In the genomic region with DNA sequence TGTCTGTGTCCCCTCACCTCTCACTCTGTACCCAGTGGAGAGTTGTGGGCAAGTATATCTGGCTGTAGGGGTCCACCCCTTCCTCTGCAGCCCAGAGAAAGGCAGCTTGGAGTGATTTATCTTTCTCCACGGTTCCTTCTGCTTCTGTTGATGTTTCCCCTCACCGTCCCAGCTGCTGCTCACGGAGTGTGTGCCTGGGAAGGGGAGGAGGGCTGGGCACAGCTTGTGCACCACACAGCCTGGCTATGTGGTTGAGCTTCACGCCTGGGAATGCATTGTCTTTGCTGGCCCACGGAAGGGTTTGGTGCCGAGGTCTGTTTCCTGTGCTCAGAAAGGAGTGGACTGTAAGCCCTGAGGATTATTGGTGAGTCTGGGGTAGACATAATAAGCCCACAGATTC, we compare ENCODE assay signal across 26 mouse cellular contexts. TPM values are rescaled to one million over a fixed set of nuclear protein-coding genes. Genes with fewer than 3 reads are reported as not detected.
DNase-seq lines count a peak whose midpoint lies in the region; ATAC-seq and TF ChIP-seq lines count a peak whose summit lies in the region.
"Had no signal": no experiment of that assay in that cellular context is flagged by ENCODE, and none has a peak within 500 bp of the region (broad histone marks: within the 10 kb centered on the region; RNA-seq: fewer than 3 reads in every experiment).

No protein-coding gene starts in this region.

- H3K36me3 ChIP-seq in heart, embryonic 10.5 days, result peaks cover 71% of the 10 kb centered on the region
- H3K36me3 ChIP-seq in kidney, postnatal 0 days (ENCODE audit: insufficient read depth, low read length), result no peaks in the 10 kb centered on the region
- H3K36me3 ChIP-seq: embryonic facial prominence, embryonic 15.5 days; hindbrain, embryonic 13.5 days; midbrain, embryonic 12.5 days had no signal

- peaks cover 31% of the 10 kb centered on the region for H3K4me1 ChIP-seq in heart, embryonic 10.5 days
- no peaks in the 10 kb centered on the region for H3K4me1 ChIP-seq in kidney, postnatal 0 days (replicated peaks; ENCODE audit: insufficient read depth, low read length)
- H3K4me1 ChIP-seq: midbrain, embryonic 12.5 days had no signal

- no peak overlapping the region for H3K9ac ChIP-seq in kidney, postnatal 0 days (ENCODE audit: low read depth, low read length)
- H3K9ac ChIP-seq: embryonic facial prominence, embryonic 15.5 days; hindbrain, embryonic 13.5 days; midbrain, embryonic 12.5 days had no signal

- H3K27me3 ChIP-seq in heart, embryonic 10.5 days (ENCODE audit: insufficient read depth, poor library complexity, severe bottlenecking), result no peaks in the 10 kb centered on the region
- H3K27me3 ChIP-seq in kidney, postnatal 0 days (ENCODE audit: insufficient read depth, low read length), result no peaks in the 10 kb centered on the region
- H3K27me3 ChIP-seq: embryonic facial prominence, embryonic 15.5 days; hindbrain, embryonic 13.5 days; midbrain, embryonic 12.5 days had no signal

- no peak; the same call in 1 of the 2 replicates for ATAC-seq in kidney, postnatal 0 days (replicated peaks; ENCODE audit: low FRiP score, low read depth)
- 0 out of 2 replicates have a peak, but pooled peaks have one; percentile 20 for ATAC-seq in granulocyte monocyte progenitor cell, adult 5-6 weeks (replicated peaks; ENCODE audit: poor library complexity, severe bottlenecking)
- ATAC-seq: CD4-positive, CD25-positive, alpha-beta regulatory T cell, adult 4 months; forebrain, embryonic 14.5 days; inflammation-experienced regulatory T-cells, adult 6 months had no signal

- WGBS in heart, embryonic 10.5 days, result 37% methylated on average over 6 of the region's 6 CpGs
- WGBS in kidney, postnatal 0 days, result 16% methylated on average over 6 of the region's 6 CpGs

- TF ChIP-seq POLR2A in brain, embryonic 14.5 days (IDR thresholded peaks at IDR 0.05; ENCODE audit: borderline replicate concordance, extremely low read depth, insufficient read depth, insufficient read length, poor library complexity, severe bottlenecking), result no peak

- no peak overlapping the region for H3K4me2 ChIP-seq in kidney, postnatal 0 days (ENCODE audit: low read length)
- H3K4me2 ChIP-seq: embryonic facial prominence, embryonic 15.5 days; hindbrain, embryonic 13.5 days; midbrain, embryonic 12.5 days had no signal

- peak overlapping the region; percentile 13 for H3K27ac ChIP-seq in heart, embryonic 10.5 days
- no peak overlapping the region for H3K27ac ChIP-seq in kidney, postnatal 0 days
- H3K27ac ChIP-seq: embryonic facial prominence, embryonic 15.5 days; hindbrain, embryonic 13.5 days; midbrain, embryonic 12.5 days had no signal

- no peak for TF ChIP-seq CTCF in kidney, postnatal 0 days (IDR thresholded peaks at IDR 0.05; ENCODE audit: low read depth)
- no peak for TF ChIP-seq CTCF in brain, embryonic 14.5 days (IDR thresholded peaks at IDR 0.05; ENCODE audit: borderline replicate concordance, extremely low read depth, insufficient read depth, insufficient read length)

- H3K4me3 ChIP-seq in heart, embryonic 10.5 days, result no peak overlapping the region
- H3K4me3 ChIP-seq in kidney, postnatal 0 days (replicated peaks; ENCODE audit: low read depth, low read length), result no peak overlapping the region
- H3K4me3 ChIP-seq: embryonic facial prominence, embryonic 15.5 days; hindbrain, embryonic 13.5 days; midbrain, embryonic 12.5 days had no signal

- no peaks in the 10 kb centered on the region for H3K9me3 ChIP-seq in heart, embryonic 10.5 days
- no peaks in the 10 kb centered on the region for H3K9me3 ChIP-seq in kidney, postnatal 0 days (replicated peaks; ENCODE audit: low read length)
- H3K9me3 ChIP-seq: embryonic facial prominence, embryonic 15.5 days; hindbrain, embryonic 13.5 days; midbrain, embryonic 12.5 days had no signal

- DNase-seq in heart, embryonic 10.5 days (ENCODE audit: low spot score), result no peak
- DNase-seq in heart, adult 11 months, result no peak
- DNase-seq in kidney, postnatal 0 days (ENCODE audit: low spot score), result peak; percentile 47
- no peak for DNase-seq in kidney, postnatal 10 days
- DNase-seq in brain, embryonic 14.5 days (ENCODE audit: low read depth), result peak; percentile 14
- no peak for DNase-seq in adrenal gland, postnatal 14 days
- no peak for DNase-seq in liver
- DNase-seq: cerebellum, adult 11-12 months; cerebellum, postnatal 10 days; gastrocnemius, postnatal 10 days; heart, adult 18-20 months; kidney, adult 18-20 months; kidney, postnatal 25 days; left cerebral cortex, postnatal 4 days; lung, postnatal 14 days; retina, postnatal 1 day; right cerebral cortex, postnatal 25 days; spleen, adult 18-20 months had no signal

RNA-seq across cellular contexts. Expression of a gene that starts 9.3 kb away (rescaled TPM):
- 15.1 and 31.8 TPM in 2 replicates for polyA plus RNA-seq in heart, embryonic 10.5 days (2016; fragmentation: Nextera tagmentation; extraction: Ambion mirVana)
- 0.18 and 0.22 TPM in 2 replicates for polyA plus RNA-seq in kidney, postnatal 0 days (2015; fragmentation: Nextera tagmentation; extraction: Ambion mirVana)
- 0.06 and 0.16 TPM in 2 replicates for polyA plus RNA-seq in brain, embryonic 14.5 days (2012; rRNA removed)
- 0.19 and 2.2 TPM in 2 replicates for total RNA-seq in granulocyte monocyte progenitor cell, adult 5-6 weeks (2014; fragmentation: Nextera tagmentation)
- total RNA-seq in granulocyte monocyte progenitor cell, adult 5-6 weeks (2017), result 0.62 and 0.73 TPM in 2 replicates
- total RNA-seq in adrenal gland, postnatal 14 days (2021), result 0.22 and 0.38 TPM in 2 replicates
- polyA plus RNA-seq: liver, adult 2 months had no signal

RNA-seq across cellular contexts. Expression of a gene that starts 47.9 kb away (rescaled TPM):
- 0.09 and 0.17 TPM in 2 replicates for polyA plus RNA-seq in heart, embryonic 10.5 days (2016; fragmentation: Nextera tagmentation; extraction: Ambion mirVana)
- polyA plus RNA-seq in kidney, postnatal 0 days (2015; fragmentation: Nextera tagmentation; extraction: Ambion mirVana), result 1.1 and 1.3 TPM in 2 replicates
- polyA plus RNA-seq in brain, embryonic 14.5 days (2012; rRNA removed), result 0.03 TPM in 2 replicates
- not detected in 2 replicates for total RNA-seq in granulocyte monocyte progenitor cell, adult 5-6 weeks (2014; fragmentation: Nextera tagmentation)
- not detected in 2 replicates for total RNA-seq in granulocyte monocyte progenitor cell, adult 5-6 weeks (2017)
- 0.19 and 0.30 TPM in 2 replicates for total RNA-seq in adrenal gland, postnatal 14 days (2021)
- polyA plus RNA-seq: CD4-positive, CD25-positive, alpha-beta regulatory T cell, adult 4 months; embryonic facial prominence, embryonic 15.5 days; forebrain, embryonic 14.5 days; hindbrain, embryonic 13.5 days; inflammation-experienced regulatory T-cells, adult 6 months; midbrain, embryonic 12.5 days had no signal

Comparison
In these comparisons a context has a peak if more than half of its experiments do, and no peak if none do; other contexts are left out.
1. DNase-seq: peak in kidney, postnatal 0 days (single experiment) and brain, embryonic 14.5 days (single experiment); none in heart, embryonic 10.5 days (single experiment), heart, adult 11 months (single experiment), kidney, postnatal 10 days (single experiment), adrenal gland, postnatal 14 days (single experiment) and liver (single experiment).
2. RNA of a gene that starts 9.3 kb away (polyA plus RNA-seq): 15.1 to 31.8 TPM in heart, embryonic 10.5 days; 0.18 to 0.22 TPM in kidney, postnatal 0 days and 0.06 to 0.16 TPM in brain, embryonic 14.5 days; every median in the first group is over 10 times any median in the second.